Mouse (Mus musculus) E14TG2a.4 (cell line): ENCODE results near the gene Spaca9.

Source experiments
- CTCF ChIP-seq: conservative IDR thresholded peaks from 2 replicates; pipeline ENCODE4 v1.5.1; 2014; ENCODE audit warnings: low read length
- NANOG ChIP-seq: IDR thresholded peaks from 2 replicates; pipeline ENCODE4 v1.6.1; 2014; ENCODE audit warnings: borderline replicate concordance, low read length, mixed read lengths

DNA sequence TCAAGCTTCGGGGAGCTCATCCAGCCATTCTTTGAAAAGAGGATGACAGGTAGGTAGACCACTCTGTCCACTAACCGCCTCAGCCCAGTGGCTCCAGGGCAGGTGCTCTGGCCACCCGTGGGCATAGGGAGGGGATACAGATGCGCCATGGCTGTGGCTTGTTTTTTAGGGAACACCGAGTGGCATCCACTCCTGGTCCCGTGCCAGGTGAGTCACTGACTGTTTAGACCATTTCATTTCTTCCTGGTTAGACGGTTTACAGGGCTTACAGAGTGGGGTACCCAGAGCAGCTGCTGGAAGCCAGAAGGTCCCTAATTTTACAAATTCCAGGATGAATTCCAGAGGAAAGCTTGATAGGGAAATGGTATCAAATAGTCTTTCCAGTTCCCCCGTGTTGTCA is 43.2 kb upstream of the Spaca9 start:
- TF ChIP-seq CTCF: no peak
- TF ChIP-seq NANOG: no peak
